Mouse (Mus musculus) left cerebral cortex, postnatal 25 days (tissue): ENCODE measurements around the gene Scn4b. TPM values are rescaled to one million over a fixed set of nuclear protein-coding genes. Genes with fewer than 3 reads are reported as not detected.

ENCODE experiments used
- DNase-seq, 2 experiments: peaks; one replicate each; pipeline ENCODE4 v3.0.0; 2022; ENCODE audit warnings: low spot score in 2 of 2, mixed read lengths in 1 of 2
- intact Hi-C: fragments of 180-260 bp; cut with DNase I; formaldehyde crosslinking; loops from one replicate; pipeline ENCODE4 v1.15.1; 2025
- total RNA-seq, 2 experiments: library from RNA; stranded (reverse); gene quantifications; 2 replicates each; pipeline ENCODE4 v1.2.3; 2021

Gene Scn4b
- total RNA-seq, 2 experiments from 2014 or later: 26.7 to 103 TPM

- intact Hi-C loops: no loop called here
- DNase-seq: peak in 1 of 2 experiments; percentile 60
Observed at GRCm38 (mm10) chr9:45181770-45182169, 43.6 kb downstream of the Scn4b start, which contains the start of gene BC049352. Gene BC049352 (plus strand): TSS chr9:45182007.

GRCm38 (mm10) chr9:45182521-45182920 lies 44.3 kb downstream of the Scn4b start:
- no peak for DNase-seq
- intact Hi-C loops: no loop called here

- DNase-seq: no peak
- intact Hi-C loops: no loop called here
Observed at GRCm38 (mm10) chr9:45183266-45183665, 45.1 kb downstream of the Scn4b start.

- intact Hi-C loops: loop anchor here (2.0 kb wide), 1 partner anchor 14 kb away; no protein-coding TSS in a partner anchor
- DNase-seq: peak; percentile 59 to 88
Observed at GRCm38 (mm10) chr9:45185250-45185649, 47.1 kb downstream of the Scn4b start.

GRCm38 (mm10) chr9:45188570-45189563 lies 50.7 kb downstream of the Scn4b start:
- intact Hi-C loops: no loop called here
- DNase-seq: no peak

GRCm38 (mm10) chr9:45189661-45190174 lies 51.5 kb downstream of the Scn4b start:
- DNase-seq: no peak
- intact Hi-C loops: no loop called here

- DNase-seq: no peak
- intact Hi-C loops: no loop called here
Observed at GRCm38 (mm10) chr9:45195468-45195867, 57.3 kb downstream of the Scn4b start.

GRCm38 (mm10) chr9:45196125-45196830 lies 58.1 kb downstream of the Scn4b start:
- no peak for DNase-seq
- intact Hi-C loops: no loop called here

GRCm38 (mm10) chr9:45197549-45197948 lies 59.4 kb downstream of the Scn4b start:
- no peak for DNase-seq

GRCm38 (mm10) chr9:45201319-45201947 lies 63.2 kb downstream of the Scn4b start:
- no peak for DNase-seq
- intact Hi-C loops: no loop called here

More at GRCm38 (mm10) chr9:45197549-45197948, 59.4 kb downstream of the Scn4b start:
- intact Hi-C loops: no loop called here

GRCm38 (mm10) chr9:45202021-45202798 lies 64.0 kb downstream of the Scn4b start:
- DNase-seq: no peak
- intact Hi-C loops: no loop called here

Other genes starting within 250 kb of the Scn4b start
- gene Atp5l, start 217.7 kb upstream of the Scn4b start, total RNA-seq: 100 to 1,000 TPM; 339 to 353 TPM
- gene Ube4a, start 172.8 kb upstream of the Scn4b start, total RNA-seq: 10 to 100 TPM; 73.0 to 75.4 TPM
- gene Cd3g, start 158.0 kb upstream of the Scn4b start, total RNA-seq: not detected
- not detected for gene Cd3d, start 156.6 kb upstream of the Scn4b start, total RNA-seq
- not detected for gene Cd3e, start 128.8 kb upstream of the Scn4b start, total RNA-seq
- 1 to 10 TPM; 1.3 to 1.9 TPM for gene Mpzl2, start 98.6 kb upstream of the Scn4b start, total RNA-seq
- 1 to 10 TPM; 4.0 to 6.4 TPM for gene Mpzl3, start 83.2 kb upstream of the Scn4b start, total RNA-seq
- gene Jaml, start 59.2 kb upstream of the Scn4b start, total RNA-seq: under 1 TPM; 0.87 to 0.89 TPM
- gene Scn2b, start 20.6 kb upstream of the Scn4b start, total RNA-seq: 100 to 1,000 TPM; 245 to 264 TPM
- gene BC049352, start 43.6 kb downstream of the Scn4b start, total RNA-seq: 1 to 10 TPM; 1.1 to 1.5 TPM
- gene Tmprss4, start 65.7 kb downstream of the Scn4b start, total RNA-seq: under 1 TPM in 1 of 2 experiments, not detected in 1; 0.41 TPM
- 1 to 10 TPM; 3.0 to 4.1 TPM for gene Il10ra, start 130.8 kb downstream of the Scn4b start, total RNA-seq
- not detected for gene Tmprss13, start 180.7 kb downstream of the Scn4b start, total RNA-seq
- gene Fxyd6, start 231.8 kb downstream of the Scn4b start, total RNA-seq: 100 to 1,000 TPM; 105 to 131 TPM